Mouse (Mus musculus) lung, postnatal 0 days (tissue): Measurements from ENCODE around the gene Pam16. TPM values are rescaled to one million over a fixed set of nuclear protein-coding genes. Genes with fewer than 3 reads are reported as not detected.

Experiments
- ATAC-seq: fragments of 200-750 bp; cut with Nextera tagmentation; 2 replicates; pipeline ENCODE4 v1.8.0; 2017; ENCODE audit warnings: moderate library complexity
- DNase-seq: peaks from one replicate; pipeline ENCODE4 v3.0.0-alpha.2; 2016; ENCODE audit warnings: low spot score
- H3K27ac ChIP-seq: fragments of 300-500 bp; sonication (generic); 2 replicates; pipeline ENCODE4 v1.5.1; 2014; ENCODE audit warnings: antibody characterized with exemption, mild to moderate bottlenecking, low read length, mixed read lengths
- H3K27me3 ChIP-seq: fragments of 300-500 bp; sonication (generic); replicated peaks from 2 replicates; pipeline ENCODE4 v1.6.1; 2014; ENCODE audit warnings: low read length, mixed read lengths; ENCODE audit not compliant: insufficient read depth
- H3K36me3 ChIP-seq: fragments of 300-500 bp; sonication (generic); 2 replicates; pipeline ENCODE4 v1.6.1; 2014; ENCODE audit warnings: low read length, mixed read lengths; ENCODE audit not compliant: insufficient read depth
- H3K4me1 ChIP-seq: fragments of 300-500 bp; sonication (generic); 2 replicates; pipeline ENCODE4 v1.6.1; 2014; ENCODE audit warnings: antibody characterized with exemption, low read depth, low read length, mixed read lengths; ENCODE audit not compliant: insufficient read depth
- H3K4me2 ChIP-seq: fragments of 300-500 bp; sonication (generic); replicated peaks from 2 replicates; pipeline ENCODE4 v1.6.1; 2014; ENCODE audit warnings: low read depth, mild to moderate bottlenecking, low read length, moderate library complexity, mixed read lengths
- H3K4me3 ChIP-seq: fragments of 300-500 bp; sonication (generic); 2 replicates; pipeline ENCODE4 v1.5.1; 2014; ENCODE audit warnings: low read depth, low read length
- H3K9ac ChIP-seq: fragments of 300-500 bp; sonication (generic); replicated peaks from 2 replicates; pipeline ENCODE4 v1.6.1; 2014; ENCODE audit warnings: low read depth, mild to moderate bottlenecking
- H3K9me3 ChIP-seq: fragments of 300-500 bp; sonication (generic); 2 replicates; pipeline ENCODE4 v1.6.1; 2016; ENCODE audit warnings: low read length, mixed read lengths
- CTCF ChIP-seq: IDR thresholded peaks from 2 replicates; pipeline ENCODE4 v1.5.1; 2016; ENCODE audit warnings: antibody characterized with exemption, mild to moderate bottlenecking
- EP300 ChIP-seq: IDR thresholded peaks from 2 replicates; pipeline ENCODE4 v1.6.1; 2016; ENCODE audit warnings: antibody characterized with exemption, mild to moderate bottlenecking, control low read depth
- WGBS: fragments of 180-500 bp; shearing (Covaris S2); extraction: QIAGEN DNeasy Blood & Tissue Kit; methylation state at CpG from one replicate; pipeline ENCODE4 v1.1.7; 2014; 5-methylcytosine and 5-hydroxymethylcytosine counted together
- polyA plus RNA-seq: library from polyadenylated mRNA; unstranded; fragments of >200 nt; fragmentation: Nextera tagmentation; extraction: Ambion mirVana; gene quantifications from 2 replicates; pipeline ENCODE4 v1.2.1, GENCODE M21; 2015

Gene Pam16
- polyA plus RNA-seq, 1 experiment from 2014 or later, result 78.4 TPM

- Histone ChIP-seq H3K27me3 (no peaks in the 10 kb centered on the region), H3K36me3 (no peaks in the 10 kb centered on the region), H3K4me2 (no peak overlapping the region), H3K9ac (no peak overlapping the region), H3K4me1 (peaks cover 34% of the 10 kb centered on the region), H3K4me3 (no peak overlapping the region), H3K27ac (no peak overlapping the region; the same call in 1 of the 2 replicates), H3K9me3 (no peaks in the 10 kb centered on the region)
- ATAC-seq (no peak), DNase-seq (no peak)
- WGBS, result 64% methylated on average over 5 of the region's 5 CpGs
- TF ChIP-seq EP300 (no peak), CTCF (no peak)
Measured at GRCm38 (mm10) chr16:4598041-4598440, 26.7 kb downstream of the Pam16 start.

- TF ChIP-seq CTCF, result no peak
- TF ChIP-seq EP300, result no peak
- Histone ChIP-seq H3K36me3 (no peaks in the 10 kb centered on the region), H3K27me3 (no peaks in the 10 kb centered on the region), H3K9ac (no peak overlapping the region), H3K27ac (peak overlapping the region; percentile 54; the same call in 1 of the 2 replicates), H3K9me3 (no peaks in the 10 kb centered on the region), H3K4me2 (peak overlapping the region; percentile 78; the same call in 1 of the 2 replicates), H3K4me3 (no peak overlapping the region), H3K4me1 (peaks cover 35% of the 10 kb centered on the region)
- 22% methylated on average over 3 of the region's 7 CpGs for WGBS
- DNase-seq (peak; percentile 69), ATAC-seq (no peak)
Measured at GRCm38 (mm10) chr16:4597296-4597695, 27.5 kb downstream of the Pam16 start.

GRCm38 (mm10) chr16:4596836-4597235, 28.0 kb downstream of the Pam16 start:
- H3K27me3 ChIP-seq, result no peaks in the 10 kb centered on the region
- TF ChIP-seq EP300, result no peak
- TF ChIP-seq CTCF, result no peak
- no peak overlapping the region for H3K4me3 ChIP-seq
- peak overlapping the region; percentile 54 for H3K27ac ChIP-seq
- no peaks in the 10 kb centered on the region for H3K9me3 ChIP-seq
- peak overlapping the region; percentile 78; the same call in 1 of the 2 replicates for H3K4me2 ChIP-seq
- DNase-seq (no peak), ATAC-seq (no peak)
- H3K9ac ChIP-seq, result no peak overlapping the region
- 42% methylated on average over 2 of the region's 2 CpGs for WGBS
- H3K36me3 ChIP-seq, result no peaks in the 10 kb centered on the region
- peaks cover 35% of the 10 kb centered on the region for H3K4me1 ChIP-seq

- WGBS, result 21% methylated on average over 3 of the region's 3 CpGs
Measured at GRCm38 (mm10) chr16:4596141-4596728, 28.6 kb downstream of the Pam16 start.

GRCm38 (mm10) chr16:4595527-4595963, 29.2 kb downstream of the Pam16 start:
- peak; percentile 29 for ATAC-seq
- H3K4me1 ChIP-seq, result peaks cover 35% of the 10 kb centered on the region
- H3K27ac ChIP-seq, result peak overlapping the region; percentile 88
- H3K27me3 ChIP-seq, result no peaks in the 10 kb centered on the region
- TF ChIP-seq CTCF (peak; percentile 41), EP300 (no peak)
- H3K4me2 ChIP-seq, result peak overlapping the region; percentile 78
- DNase-seq, result peak; percentile 43
- no peaks in the 10 kb centered on the region for H3K9me3 ChIP-seq
- H3K36me3 ChIP-seq, result no peaks in the 10 kb centered on the region
- H3K9ac ChIP-seq, result peak overlapping the region; percentile 65; the same call in 1 of the 2 replicates
- peak overlapping the region; percentile 79 for H3K4me3 ChIP-seq
- 4% methylated on average over 5 of the region's 5 CpGs for WGBS

More at GRCm38 (mm10) chr16:4596141-4596728, 28.6 kb downstream of the Pam16 start:
- Histone ChIP-seq H3K4me1 (peaks cover 35% of the 10 kb centered on the region), H3K9me3 (no peaks in the 10 kb centered on the region), H3K4me2 (peak overlapping the region; percentile 78), H3K4me3 (peak overlapping the region; percentile 79; the same call in 1 of the 2 replicates), H3K27me3 (no peaks in the 10 kb centered on the region), H3K9ac (no peak overlapping the region), H3K27ac (peak overlapping the region; percentile 71), H3K36me3 (no peaks in the 10 kb centered on the region)
- DNase-seq, result no peak
- no peak for ATAC-seq
- no peak for TF ChIP-seq EP300
- TF ChIP-seq CTCF, result no peak

- Histone ChIP-seq H3K9me3 (no peaks in the 10 kb centered on the region), H3K27ac (peak overlapping the region; percentile 88), H3K36me3 (no peaks in the 10 kb centered on the region), H3K4me1 (peaks cover 35% of the 10 kb centered on the region), H3K4me2 (peak overlapping the region; percentile 78), H3K9ac (peak overlapping the region; percentile 65), H3K4me3 (peak overlapping the region; percentile 79), H3K27me3 (no peaks in the 10 kb centered on the region)
- DNase-seq (no peak), ATAC-seq (peak; percentile 21)
- TF ChIP-seq CTCF, result no peak
- no peak for TF ChIP-seq EP300
- 1% methylated on average over 42 of the region's 52 CpGs for WGBS
Measured at GRCm38 (mm10) chr16:4594814-4595526, 29.8 kb downstream of the Pam16 start.
